Mouse (Mus musculus) MEL (cell line): ENCODE measurements at regions not wholly inside any gene's neighbourhood (a gene's known extent, or its start where the extent isn't known, plus 50 kb on each side); places are given as distances from the start of the nearest gene placed in this dataset.

Source experiments
- CTCF ChIP-seq, 3 experiments: IDR thresholded peaks in 2 of 3; conservative IDR thresholded peaks in 1 of 3; 2 replicates each; pipeline ENCODE4 v1.5.1; 2011 to 2012; ENCODE audit warnings: low read length in 3 of 3, low read depth in 2 of 3, mild to moderate bottlenecking in 2 of 3, improper control_type of control experiment in 1 of 3, inconsistent platforms in 1 of 3, mixed read lengths in 1 of 3, moderate library complexity in 1 of 3; ENCODE audit not compliant: control insufficient read depth in 1 of 3, insufficient read depth in 1 of 3, poor library complexity in 1 of 3, severe bottlenecking in 1 of 3
- TAL1 ChIP-seq: IDR thresholded peaks from 2 replicates; pipeline ENCODE4 v1.6.1; 2012; ENCODE audit warnings: mild to moderate bottlenecking, inconsistent platforms, low read length, moderate library complexity, mixed read lengths

DNA sequence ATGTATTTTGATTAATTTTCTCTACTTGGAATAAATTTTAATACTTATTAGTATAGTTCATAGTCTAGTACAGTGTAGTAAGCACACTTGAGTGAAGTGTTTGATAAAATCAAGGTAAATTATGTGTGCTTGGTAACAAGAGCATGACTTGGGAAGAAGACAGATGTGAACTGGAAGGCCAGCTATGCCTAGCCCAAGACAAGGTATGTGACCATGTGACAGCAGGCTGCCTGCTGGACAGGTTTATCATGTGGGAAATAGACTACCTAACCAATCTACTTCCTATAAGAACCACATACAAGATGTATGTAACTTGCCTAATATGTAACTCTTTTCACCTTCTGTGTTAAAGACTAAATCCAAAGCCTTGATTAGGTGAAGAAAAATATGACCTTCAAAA, 122.5 kb downstream of the Areg start:
- no peak for TF ChIP-seq CTCF (IDR thresholded peaks at IDR 0.05 in 2 of 3, conservative IDR thresholded peaks at IDR 0.05 in 1 of 3; ENCODE audit: control insufficient read depth in 1 of 3, insufficient read depth in 1 of 3, low read depth in 2 of 3, low read length in 3 of 3, poor library complexity in 1 of 3, severe bottlenecking in 1 of 3)
- TF ChIP-seq TAL1 = no peak
